Mouse (Mus musculus): ENCODE results near the gene Olfr568. TPM values are rescaled to one million over a fixed set of nuclear protein-coding genes. Genes with fewer than 3 reads are reported as not detected.

The Olfr568 gene
- polyA plus RNA-seq (2017; shearing (Covaris generic)) = under 1 TPM in 1 of 2 experiments, not detected in 1; 0.29 TPM

DNA sequence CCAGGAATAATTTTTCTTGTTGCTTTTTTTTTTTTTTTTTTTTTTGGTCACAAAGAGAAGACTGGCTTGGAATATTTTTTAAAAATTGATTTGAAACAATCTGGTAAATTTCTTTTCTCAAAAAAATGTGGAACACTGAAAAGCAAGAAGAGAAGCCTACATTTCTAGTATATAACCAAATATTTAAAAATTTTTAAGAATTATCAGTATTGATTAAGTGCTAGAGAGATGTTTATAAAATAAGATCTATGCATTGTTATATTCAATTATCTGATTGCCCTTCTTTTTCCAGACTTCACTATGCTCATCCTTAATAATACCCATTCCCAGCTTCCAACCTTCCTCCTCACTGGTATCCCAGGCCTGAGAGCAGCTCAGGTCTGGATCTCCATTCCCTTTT is at the start of gene Olfr568:
Olfr568 (plus strand) TSS at position 301 of the 400 bp plus-strand sequence.

DNA sequence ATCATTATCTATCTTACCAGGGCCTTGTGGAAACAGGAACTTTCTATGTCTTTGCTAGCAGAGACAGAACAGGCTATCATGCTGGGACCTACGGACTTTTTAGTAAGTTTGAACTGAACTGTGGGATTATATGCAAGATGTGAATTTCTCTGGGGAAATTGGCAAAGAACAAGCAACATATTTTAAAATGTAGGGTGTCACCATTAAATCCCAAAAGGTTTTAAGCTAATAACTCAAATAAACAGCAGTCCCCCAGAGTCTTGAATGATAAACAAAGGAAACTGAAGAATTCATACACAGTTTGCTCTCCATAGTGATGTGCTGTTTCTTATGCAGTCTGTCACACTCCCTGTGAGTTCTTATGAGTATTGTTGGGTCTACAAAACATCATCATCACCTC is 18.3 kb upstream of the Olfr568 start, which contains the start of gene Olfr566:
Olfr566 (minus strand) TSS at position 101 of the 400 bp plus-strand sequence.

DNA sequence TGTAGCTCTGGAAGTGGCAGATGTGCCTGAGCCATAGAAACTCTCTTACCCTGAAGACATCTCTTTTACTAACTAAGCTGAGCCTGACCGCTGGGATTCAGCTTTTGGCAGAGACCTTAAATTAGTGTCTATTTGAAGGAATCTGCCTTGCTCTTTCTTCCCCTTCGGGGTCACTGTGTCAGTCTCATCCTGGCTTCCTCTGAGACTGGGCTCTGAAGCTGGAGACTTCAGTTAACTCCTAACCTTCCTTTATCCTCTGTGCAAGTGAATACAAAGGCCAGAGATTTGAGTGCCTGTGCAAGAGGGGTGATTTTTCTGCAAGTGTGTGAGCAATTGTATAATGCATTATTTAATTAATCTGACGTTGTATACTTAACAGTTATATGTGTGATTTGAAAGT is 13.9 kb downstream of the Olfr568 start, which contains the start of gene Olfr569:
Olfr569 (minus strand) TSS at position 101 of the 400 bp plus-strand sequence.

DNA sequence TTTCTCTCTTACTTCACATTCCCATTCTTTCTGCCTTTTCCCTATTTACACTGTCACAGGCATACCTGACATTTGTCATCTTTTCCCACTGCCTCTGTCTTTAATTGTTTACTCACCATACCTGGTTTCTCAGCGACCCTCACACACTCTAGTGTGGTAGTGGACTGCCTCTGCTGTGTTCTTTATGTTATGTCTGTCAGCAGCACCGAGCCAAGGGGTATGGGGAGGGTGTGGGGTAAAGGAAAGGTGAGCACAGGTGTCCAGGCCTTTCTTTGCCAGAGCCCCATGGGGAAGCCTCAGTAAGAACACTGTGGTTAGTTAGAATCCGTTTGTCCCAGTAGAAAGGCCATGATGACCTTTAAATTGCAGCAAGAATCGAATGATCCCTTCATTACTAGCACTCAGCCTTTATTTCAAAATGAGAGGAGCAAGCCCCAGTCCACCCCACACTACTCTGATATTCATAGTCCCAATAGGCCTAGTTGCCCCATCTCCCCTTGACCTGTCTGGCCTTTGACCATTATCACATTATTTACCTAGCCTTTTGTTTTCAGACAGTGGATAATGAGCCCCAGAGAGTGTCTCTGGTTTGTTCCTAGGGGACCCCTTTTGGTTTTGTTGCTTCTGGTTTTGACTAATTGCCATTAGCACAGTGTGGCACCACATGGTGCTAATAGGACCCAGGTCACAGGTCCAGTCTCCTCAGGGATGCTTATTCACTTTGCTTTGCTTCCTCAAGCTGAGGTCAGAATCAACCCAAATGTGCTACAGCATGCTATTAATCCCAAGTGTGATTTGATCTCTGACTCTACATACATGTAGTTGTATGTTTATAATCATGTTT is 40.3 kb downstream of the Olfr568 start, which contains the start of gene Olfr571:
Olfr571 (minus strand) TSS at position 505 of the 844 bp plus-strand sequence.

DNA sequence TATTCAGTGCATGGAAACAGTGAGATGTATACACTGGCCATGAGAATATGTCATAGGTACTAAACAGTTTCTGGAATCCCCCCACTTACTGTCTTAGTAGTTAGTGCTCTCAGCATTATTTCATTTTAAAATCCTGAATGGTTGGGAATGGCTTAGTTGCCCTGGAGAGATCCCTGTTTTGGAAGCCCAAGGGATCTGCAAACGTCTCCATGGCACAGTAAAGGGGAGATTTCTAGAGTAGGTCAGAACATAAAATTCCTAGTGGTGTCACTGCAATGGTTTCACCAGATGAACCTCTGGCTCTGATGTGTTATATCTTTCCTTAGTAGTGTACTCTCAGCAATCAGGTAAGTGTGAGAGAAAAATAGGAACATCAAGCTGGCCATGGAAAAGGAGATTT is 47.2 kb downstream of the Olfr568 start, which contains the start of gene Olfr572:
Olfr572 (plus strand) TSS at position 301 of the 400 bp plus-strand sequence.

Other genes with a start within 250 kb of the Olfr568 start
- under 1 TPM in 1 of 2 experiments, not detected in 1; 0.45 TPM for gene Olfr554, start 238.7 kb upstream of the Olfr568 start, polyA plus RNA-seq (2017; shearing (Covaris generic))
- not detected for gene Olfr555, start 218.3 kb upstream of the Olfr568 start, polyA plus RNA-seq (2017; shearing (Covaris generic))
- gene Olfr556, start 212.2 kb upstream of the Olfr568 start, polyA plus RNA-seq (2017; shearing (Covaris generic)) = under 1 TPM in 1 of 2 experiments, not detected in 1; 0.07 TPM
- gene Trim68, start 189.8 kb upstream of the Olfr568 start, polyA plus RNA-seq (2017; shearing (Covaris generic)) = 1 to 10 TPM; 8.6 to 9.5 TPM
- gene Olfr557, start 181.2 kb upstream of the Olfr568 start, polyA plus RNA-seq (2017; shearing (Covaris generic)) = not detected
- gene Olfr558, start 174.9 kb upstream of the Olfr568 start, polyA plus RNA-seq (2017; shearing (Covaris generic)) = not detected
- gene Olfr33, start 158.1 kb upstream of the Olfr568 start, polyA plus RNA-seq (2017; shearing (Covaris generic)) = not detected
- not detected for gene Olfr559, start 149.6 kb upstream of the Olfr568 start, polyA plus RNA-seq (2017; shearing (Covaris generic))
- gene Olfr560, start 117.8 kb upstream of the Olfr568 start, polyA plus RNA-seq (2017; shearing (Covaris generic)) = not detected
- gene Olfr78, start 117.7 kb upstream of the Olfr568 start, polyA plus RNA-seq (2017; shearing (Covaris generic)) = under 1 TPM in 1 of 2 experiments, not detected in 1; 0.14 TPM
- not detected for gene Olfr561, start 105.9 kb upstream of the Olfr568 start, polyA plus RNA-seq (2017; shearing (Covaris generic))
- gene Olfr564, start 73.6 kb upstream of the Olfr568 start, polyA plus RNA-seq (2017; shearing (Covaris generic)) = not detected
- not detected for gene Olfr566, start 18.4 kb upstream of the Olfr568 start, polyA plus RNA-seq (2017; shearing (Covaris generic))
- under 1 TPM in 1 of 2 experiments, not detected in 1; 0.42 TPM for gene Olfr569, start 13.8 kb downstream of the Olfr568 start, polyA plus RNA-seq (2017; shearing (Covaris generic))
- under 1 TPM in 1 of 2 experiments, not detected in 1; 0.12 TPM for gene Olfr570, start 17.5 kb downstream of the Olfr568 start, polyA plus RNA-seq (2017; shearing (Covaris generic))
- not detected for gene Olfr571, start 40.4 kb downstream of the Olfr568 start, polyA plus RNA-seq (2017; shearing (Covaris generic))
- gene Olfr572, start 47.3 kb downstream of the Olfr568 start, polyA plus RNA-seq (2017; shearing (Covaris generic)) = not detected
- gene Olfr573-ps1, start 65.5 kb downstream of the Olfr568 start, polyA plus RNA-seq (2017; shearing (Covaris generic)) = under 1 TPM in 1 of 2 experiments, not detected in 1; 0.86 TPM
- gene Olfr574, start 71.3 kb downstream of the Olfr568 start, polyA plus RNA-seq (2017; shearing (Covaris generic)) = not detected
- gene Olfr575, start 81.7 kb downstream of the Olfr568 start, polyA plus RNA-seq (2017; shearing (Covaris generic)) = not detected
- gene Olfr576, start 85.5 kb downstream of the Olfr568 start, polyA plus RNA-seq (2017; shearing (Covaris generic)) = under 1 TPM in 1 of 2 experiments, not detected in 1; 0.25 TPM
- under 1 TPM in 1 of 2 experiments, not detected in 1; 0.12 TPM for gene Olfr577, start 98.8 kb downstream of the Olfr568 start, polyA plus RNA-seq (2017; shearing (Covaris generic))
- not detected for gene Olfr578, start 112.2 kb downstream of the Olfr568 start, polyA plus RNA-seq (2017; shearing (Covaris generic))
- not detected for gene Olfr582, start 160.9 kb downstream of the Olfr568 start, polyA plus RNA-seq (2017; shearing (Covaris generic))
- not detected for gene Olfr583, start 174.2 kb downstream of the Olfr568 start, polyA plus RNA-seq (2017; shearing (Covaris generic))
- gene Olfr584, start 204.8 kb downstream of the Olfr568 start, polyA plus RNA-seq (2017; shearing (Covaris generic)) = under 1 TPM in 1 of 2 experiments, not detected in 1; 0.41 TPM
- not detected for gene Olfr585, start 220.6 kb downstream of the Olfr568 start, polyA plus RNA-seq (2017; shearing (Covaris generic))
- gene Olfr586, start 248.5 kb downstream of the Olfr568 start, polyA plus RNA-seq (2017; shearing (Covaris generic)) = not detected